Mouse (Mus musculus) midbrain, embryonic 10.5 days (tissue): ENCODE data around the gene Runx2. TPM values are rescaled to one million over a fixed set of nuclear protein-coding genes. Genes with fewer than 3 reads are reported as not detected.

Experiments
- DNase-seq: peaks from one replicate; pipeline ENCODE4 v3.0.0-alpha.2; 2017; ENCODE audit warnings: low spot score
- H3K27ac ChIP-seq: fragments of 300-500 bp; sonication (generic); replicated peaks from 2 replicates; pipeline ENCODE4 v1.5.1; 2016; ENCODE audit warnings: mild to moderate bottlenecking
- H3K27me3 ChIP-seq: fragments of 300-500 bp; sonication (generic); 2 replicates; pipeline ENCODE4 v1.6.1; 2016; ENCODE audit warnings: low read depth, mild to moderate bottlenecking; ENCODE audit not compliant: poor library complexity, severe bottlenecking
- H3K36me3 ChIP-seq: fragments of 300-500 bp; sonication (generic); 2 replicates; pipeline ENCODE4 v1.6.1; 2016; ENCODE audit warnings: mild to moderate bottlenecking, moderate library complexity
- H3K4me1 ChIP-seq: fragments of 300-500 bp; sonication (generic); 2 replicates; pipeline ENCODE4 v1.6.1; 2016
- H3K4me3 ChIP-seq: fragments of 300-500 bp; sonication (generic); 2 replicates; pipeline ENCODE4 v1.5.1; 2016; ENCODE audit warnings: mild to moderate bottlenecking, moderate library complexity
- H3K9me3 ChIP-seq: fragments of 300-500 bp; sonication (generic); replicated peaks from 2 replicates; pipeline ENCODE4 v1.6.1; 2016; ENCODE audit warnings: mild to moderate bottlenecking
- WGBS: fragments of 180-500 bp; shearing (Covaris S2); methylation state at CpG from one replicate; pipeline ENCODE4 v1.1.7; 2016; 5-methylcytosine and 5-hydroxymethylcytosine counted together
- polyA plus RNA-seq: library from polyadenylated mRNA; unstranded; fragments of >200 nt; fragmentation: Nextera tagmentation; extraction: Ambion mirVana; gene quantifications from 2 replicates; pipeline ENCODE4 v1.2.1, GENCODE M21; 2016

Runx2 gene
- polyA plus RNA-seq, 1 experiment from 2014 or later, result 0.17 TPM

DNA sequence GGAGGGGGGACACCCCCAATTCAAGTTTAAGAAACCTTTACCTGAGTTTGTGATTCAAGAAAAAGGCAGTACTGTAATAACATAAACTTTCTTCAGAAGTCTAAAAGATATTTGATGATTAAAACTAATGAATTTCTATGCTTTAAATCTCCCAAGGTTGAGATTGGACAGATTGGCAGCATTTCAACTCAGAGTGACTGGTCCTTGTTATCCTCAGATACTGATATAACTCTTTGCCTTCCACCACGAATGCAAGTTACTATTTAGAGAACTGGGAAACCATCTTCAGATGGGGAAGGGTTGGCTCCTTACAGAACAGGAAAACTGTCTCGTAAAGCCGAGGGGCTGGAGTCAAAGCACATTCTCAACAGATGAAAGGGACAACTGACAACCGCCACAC lies 172.5 kb downstream of the Runx2 start:
- Histone ChIP-seq H3K9me3 (no peaks in the 10 kb centered on the region), H3K4me1 (peaks cover 7% of the 10 kb centered on the region; the same call in 1 of the 2 replicates), H3K36me3 (no peaks in the 10 kb centered on the region), H3K27me3 (peaks cover 7% of the 10 kb centered on the region; the same call in 1 of the 2 replicates), H3K4me3 (no peak overlapping the region), H3K27ac (no peak overlapping the region)
- WGBS, result 86% methylated on average over 4 of the region's 4 CpGs
- no peak for DNase-seq

DNA sequence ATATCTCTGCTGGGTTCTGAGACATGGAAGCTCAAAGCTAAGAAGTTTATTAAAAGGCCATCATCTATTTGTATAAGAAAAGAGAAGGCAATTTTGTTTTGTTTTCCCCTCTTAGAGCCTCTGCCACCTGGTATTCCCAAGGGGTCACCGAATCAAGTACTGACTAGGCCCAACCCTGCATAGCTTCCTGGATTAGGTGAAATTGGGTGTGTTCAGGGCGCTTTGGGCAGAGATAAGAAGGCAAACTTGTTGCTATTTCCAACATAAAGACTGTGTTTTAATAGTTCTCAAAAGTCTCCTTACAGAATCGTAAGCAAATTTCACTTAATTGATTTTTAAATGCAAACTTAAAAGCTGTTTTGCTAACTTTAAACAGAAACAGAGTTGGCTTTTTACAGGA lies 173.7 kb downstream of the Runx2 start:
- H3K27ac ChIP-seq, result no peak overlapping the region
- H3K27me3 ChIP-seq, result peaks cover 9% of the 10 kb centered on the region; the same call in 1 of the 2 replicates
- no peak overlapping the region for H3K4me3 ChIP-seq
- H3K4me1 ChIP-seq, result 0 out of 2 replicates have a peak, but pooled peaks cover 4% of the 10 kb centered on the region
- H3K9me3 ChIP-seq, result no peaks in the 10 kb centered on the region
- 83% methylated on average over 3 of the region's 3 CpGs for WGBS
- DNase-seq, result no peak
- H3K36me3 ChIP-seq, result no peaks in the 10 kb centered on the region

DNA sequence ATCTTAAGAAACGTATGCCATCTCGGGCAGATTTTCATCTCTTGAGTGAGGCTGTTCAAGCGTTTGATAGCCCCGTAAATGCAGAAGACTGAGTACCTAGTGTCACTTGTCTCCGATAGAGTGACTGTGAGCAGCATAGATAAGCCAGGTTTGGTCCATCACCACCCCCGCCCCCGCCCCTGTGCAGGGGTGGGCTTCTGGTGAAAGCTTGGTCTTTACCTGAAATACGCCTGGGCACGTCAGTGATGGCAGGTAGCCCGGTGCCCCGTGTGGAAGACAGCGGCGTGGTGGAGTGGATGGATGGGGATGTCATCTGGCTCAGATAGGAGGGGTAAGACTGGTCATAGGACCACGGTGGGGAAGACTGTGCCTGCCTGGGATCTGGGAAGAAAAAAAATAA lies 175.2 kb downstream of the Runx2 start:
- no peaks in the 10 kb centered on the region for H3K9me3 ChIP-seq
- H3K27me3 ChIP-seq, result peaks cover 9% of the 10 kb centered on the region; the same call in 1 of the 2 replicates
- DNase-seq, result no peak
- H3K4me1 ChIP-seq, result 0 out of 2 replicates have a peak, but pooled peaks cover 4% of the 10 kb centered on the region
- H3K27ac ChIP-seq, result no peak overlapping the region
- no peak overlapping the region for H3K4me3 ChIP-seq
- H3K36me3 ChIP-seq, result no peaks in the 10 kb centered on the region
- 94% methylated on average over 14 of the region's 14 CpGs for WGBS

DNA sequence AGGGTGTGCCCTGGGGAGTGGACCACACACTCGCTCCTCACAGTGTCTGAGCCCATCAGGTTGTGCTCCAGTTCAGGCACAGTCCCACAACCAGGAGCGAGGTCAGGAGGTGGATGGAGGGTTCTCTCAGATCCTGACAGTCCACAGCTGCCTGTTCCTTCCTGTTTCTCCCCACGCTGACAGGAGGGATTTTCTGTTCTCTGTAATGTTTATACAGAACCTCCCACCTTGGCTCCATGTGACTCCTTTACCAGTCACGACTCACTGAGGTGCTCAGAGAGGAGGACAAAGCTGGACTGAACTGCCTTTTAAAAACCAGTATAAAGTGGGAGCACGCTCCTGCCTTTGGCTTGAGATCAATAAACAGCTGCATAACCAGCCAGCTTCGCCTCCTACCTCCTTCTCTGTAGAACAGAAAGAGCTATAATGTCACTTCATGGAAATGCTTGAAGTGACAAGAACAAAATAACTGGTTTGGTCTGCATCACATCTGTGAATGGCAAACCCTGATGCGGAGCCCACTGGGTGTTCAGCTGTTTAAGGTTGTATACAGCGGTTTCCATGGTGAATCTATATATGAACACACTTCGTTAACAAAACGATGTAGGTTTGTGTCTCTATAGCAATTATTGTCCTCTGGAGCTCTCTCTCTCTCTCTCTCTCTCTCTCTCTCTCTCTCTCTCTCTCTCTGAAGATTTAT lies 177.3 kb downstream of the Runx2 start:
- no peaks in the 10 kb centered on the region for H3K36me3 ChIP-seq
- no peaks in the 10 kb centered on the region for H3K9me3 ChIP-seq
- peaks cover 10% of the 10 kb centered on the region; the same call in 1 of the 2 replicates for H3K4me1 ChIP-seq
- H3K27ac ChIP-seq, result no peak overlapping the region
- H3K27me3 ChIP-seq, result peaks cover 11% of the 10 kb centered on the region; the same call in 1 of the 2 replicates
- WGBS, result 84% methylated on average over 10 of the region's 10 CpGs
- DNase-seq, result no peak
- no peak overlapping the region for H3K4me3 ChIP-seq

- WGBS, result 81% methylated on average over 5 of the region's 5 CpGs
- Histone ChIP-seq H3K27ac (no peak overlapping the region), H3K27me3 (peaks cover 13% of the 10 kb centered on the region; the same call in 1 of the 2 replicates), H3K36me3 (no peaks in the 10 kb centered on the region), H3K4me1 (peaks cover 10% of the 10 kb centered on the region; the same call in 1 of the 2 replicates), H3K9me3 (no peaks in the 10 kb centered on the region), H3K4me3 (no peak overlapping the region)
- no peak for DNase-seq
These were observed 180.1 kb downstream of the Runx2 start for GRCm38 (mm10) chr17:44634486-44634885.

DNA sequence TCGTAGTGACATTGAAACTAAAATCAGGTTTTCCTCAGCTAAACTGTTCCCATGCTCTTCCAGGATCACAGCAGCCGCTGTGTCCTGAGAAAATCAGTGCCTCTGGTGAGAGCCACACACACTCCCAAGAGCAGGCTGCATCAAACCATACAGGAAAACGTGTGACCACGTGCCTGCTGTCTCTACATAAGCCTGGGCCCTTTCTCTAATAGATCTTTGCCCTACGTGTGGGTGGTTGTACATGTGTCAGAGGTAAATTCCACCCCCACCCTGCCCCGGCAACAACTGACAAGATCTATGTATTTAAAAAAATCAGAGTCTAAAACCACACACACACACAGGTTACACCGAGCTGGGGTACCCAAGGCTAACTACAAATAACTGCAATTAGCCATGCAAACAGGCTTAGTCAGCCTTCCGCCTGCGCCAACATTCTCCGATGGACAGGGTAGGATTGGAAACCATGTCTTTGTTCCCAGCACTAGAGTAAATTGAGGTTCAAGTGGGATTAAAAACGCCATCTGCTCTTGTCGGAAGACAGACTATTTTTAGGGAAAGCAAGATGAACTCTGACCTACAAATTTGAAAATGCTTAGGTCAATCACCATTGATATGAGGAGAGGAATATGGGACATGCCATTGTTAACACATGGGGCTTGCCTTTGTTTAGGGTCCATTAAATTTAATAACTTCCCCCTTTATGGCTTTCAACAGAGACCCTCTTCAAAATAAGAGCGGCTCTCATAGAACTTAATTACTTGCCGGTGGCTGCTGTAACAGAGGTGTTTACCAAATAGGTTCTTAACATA lies 180.8 kb downstream of the Runx2 start:
- Histone ChIP-seq H3K27me3 (peaks cover 13% of the 10 kb centered on the region; the same call in 1 of the 2 replicates), H3K36me3 (no peaks in the 10 kb centered on the region), H3K27ac (no peak overlapping the region), H3K9me3 (no peaks in the 10 kb centered on the region), H3K4me1 (peaks cover 10% of the 10 kb centered on the region; the same call in 1 of the 2 replicates), H3K4me3 (no peak overlapping the region)
- no peak for DNase-seq
- WGBS, result 79% methylated on average over 14 of the region's 14 CpGs

DNA sequence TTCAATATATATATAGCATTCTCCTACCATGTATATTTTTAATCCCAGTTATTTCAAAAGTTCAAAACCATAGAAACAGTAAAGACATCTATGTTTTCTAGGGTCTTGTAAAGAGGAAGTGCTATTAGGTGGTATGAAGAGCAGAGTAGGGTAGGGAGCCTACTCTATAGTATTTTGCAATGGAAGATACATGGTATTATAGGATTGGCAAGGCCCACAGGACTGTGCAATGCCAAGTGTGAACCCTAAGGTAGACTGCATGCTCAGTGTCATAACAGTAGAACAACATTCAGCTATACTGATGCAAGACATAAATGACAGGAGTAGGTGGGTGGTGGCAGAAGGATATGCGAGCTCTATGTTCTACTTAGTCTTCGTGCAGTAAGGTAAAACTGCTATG lies 181.7 kb downstream of the Runx2 start:
- H3K9me3 ChIP-seq, result no peaks in the 10 kb centered on the region
- peaks cover 13% of the 10 kb centered on the region; the same call in 1 of the 2 replicates for H3K27me3 ChIP-seq
- no peak for DNase-seq
- no peaks in the 10 kb centered on the region for H3K36me3 ChIP-seq
- H3K4me1 ChIP-seq, result peaks cover 5% of the 10 kb centered on the region; the same call in 1 of the 2 replicates
- H3K4me3 ChIP-seq, result no peak overlapping the region
- H3K27ac ChIP-seq, result no peak overlapping the region
- 87% methylated on average over 2 of the region's 2 CpGs for WGBS

GRCm38 (mm10) chr17:44632292-44632691 lies 182.3 kb downstream of the Runx2 start:
- H3K27me3 ChIP-seq, result peaks cover 8% of the 10 kb centered on the region; the same call in 1 of the 2 replicates
- 87% methylated on average over 4 of the region's 4 CpGs for WGBS
- no peak for DNase-seq
- no peaks in the 10 kb centered on the region for H3K9me3 ChIP-seq
- H3K4me3 ChIP-seq, result no peak overlapping the region
- H3K27ac ChIP-seq, result no peak overlapping the region
- no peaks in the 10 kb centered on the region for H3K36me3 ChIP-seq
- H3K4me1 ChIP-seq, result peaks cover 5% of the 10 kb centered on the region; the same call in 1 of the 2 replicates

DNA sequence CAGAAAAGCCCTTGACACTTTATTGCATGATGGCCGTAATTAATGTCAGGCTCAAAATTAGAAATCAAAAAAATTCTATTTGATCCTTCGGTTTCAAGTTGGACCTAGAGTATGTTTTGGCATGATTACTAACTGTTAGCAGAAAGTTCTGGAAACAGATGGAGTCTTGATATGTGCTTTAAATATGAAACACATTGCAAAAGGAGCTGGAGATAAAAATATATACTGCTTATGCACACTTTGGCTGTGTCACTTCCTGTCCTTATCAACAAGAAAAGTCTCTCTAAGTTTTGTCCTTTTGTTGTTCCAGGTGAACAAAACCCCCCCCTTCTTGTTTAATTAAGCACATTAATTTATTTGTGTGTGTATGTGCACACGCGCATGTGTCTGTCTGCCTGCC lies 183.0 kb downstream of the Runx2 start:
- Histone ChIP-seq H3K9me3 (no peaks in the 10 kb centered on the region), H3K4me1 (peaks cover 5% of the 10 kb centered on the region; the same call in 1 of the 2 replicates), H3K36me3 (no peaks in the 10 kb centered on the region), H3K4me3 (no peak overlapping the region), H3K27me3 (peaks cover 4% of the 10 kb centered on the region; the same call in 1 of the 2 replicates), H3K27ac (no peak overlapping the region)
- no peak for DNase-seq
- WGBS, result 97% methylated on average over 4 of the region's 4 CpGs

GRCm38 (mm10) chr17:44627317-44627716 lies 187.3 kb downstream of the Runx2 start:
- DNase-seq, result no peak
- no peaks in the 10 kb centered on the region for H3K36me3 ChIP-seq
- H3K27me3 ChIP-seq, result peaks cover 2% of the 10 kb centered on the region; the same call in 1 of the 2 replicates
- no peaks in the 10 kb centered on the region; the same call in 1 of the 2 replicates for H3K9me3 ChIP-seq
- H3K27ac ChIP-seq, result no peak overlapping the region
- no peak overlapping the region for H3K4me3 ChIP-seq
- H3K4me1 ChIP-seq, result no peaks in the 10 kb centered on the region
- 87% methylated on average over 6 of the region's 6 CpGs for WGBS

DNA sequence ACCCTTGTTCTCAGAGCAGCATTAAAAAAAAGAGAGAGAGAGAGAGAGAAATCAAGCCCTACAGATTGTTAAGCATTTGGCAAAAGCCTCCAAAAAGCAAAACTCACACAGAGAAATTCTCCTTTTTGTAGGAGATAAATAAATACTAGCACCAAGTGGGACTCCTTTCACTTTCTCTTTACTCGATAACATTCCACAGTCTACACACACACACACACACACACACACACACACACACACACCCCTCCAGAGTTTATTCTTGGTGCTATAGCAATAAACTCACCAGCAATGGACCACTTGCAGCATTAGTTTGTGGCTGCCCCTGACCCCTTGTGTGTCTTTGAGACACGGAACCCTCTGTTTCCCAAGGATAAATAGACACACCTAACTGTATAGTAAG lies 190.9 kb downstream of the Runx2 start:
- no peaks in the 10 kb centered on the region for H3K4me1 ChIP-seq
- H3K27me3 ChIP-seq, result no peaks in the 10 kb centered on the region
- no peaks in the 10 kb centered on the region for H3K36me3 ChIP-seq
- no peak for DNase-seq
- no peaks in the 10 kb centered on the region; the same call in 1 of the 2 replicates for H3K9me3 ChIP-seq
- WGBS, result 83% methylated on average over 2 of the region's 2 CpGs
- H3K27ac ChIP-seq, result no peak overlapping the region
- no peak overlapping the region for H3K4me3 ChIP-seq

DNA sequence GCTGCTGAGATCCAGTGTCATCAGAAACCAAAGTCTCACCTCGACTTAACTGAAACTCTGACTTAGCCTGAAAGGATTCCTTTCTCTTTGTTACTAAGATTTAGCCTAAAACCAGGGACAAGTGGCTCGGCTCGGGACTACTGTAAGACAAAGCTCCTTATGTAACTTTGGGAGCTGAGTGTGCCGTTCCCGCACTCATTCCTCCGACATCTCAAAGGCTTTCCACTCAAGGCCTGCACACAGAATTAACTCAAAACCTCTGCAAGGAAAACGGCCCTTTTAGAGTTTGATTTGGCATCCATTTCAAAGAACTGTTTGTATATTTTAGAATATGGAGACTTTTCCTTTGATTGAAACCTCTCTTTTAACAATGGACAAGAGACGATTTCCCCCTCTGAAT lies 191.3 kb downstream of the Runx2 start:
- Histone ChIP-seq H3K4me1 (no peaks in the 10 kb centered on the region), H3K27ac (no peak overlapping the region), H3K9me3 (no peaks in the 10 kb centered on the region; the same call in 1 of the 2 replicates), H3K4me3 (no peak overlapping the region), H3K27me3 (no peaks in the 10 kb centered on the region), H3K36me3 (no peaks in the 10 kb centered on the region)
- no peak for DNase-seq
- 64% methylated on average over 8 of the region's 8 CpGs for WGBS
